Mouse (Mus musculus): ENCODE data around the gene Fau. TPM values are rescaled to one million over a fixed set of nuclear protein-coding genes. Genes with fewer than 3 reads are reported as not detected.
A peak's percentile ranks its signal among the peaks of the same experiment; 100 is the strongest.
"Not testable (repeated sequence)": the region's sequence is repeated elsewhere in the genome, so short reads cannot be mapped to it uniquely, and the experiment has no call there.

Gene Fau
- 100 to 1,000 TPM; 317 to 352 TPM for total RNA-seq (2021)
- long read RNA-seq, experiment 1, transcript Fau-202 (5 exons, 613 nt), result major isoform, 191 of 248 reads
- long read RNA-seq, experiment 1, transcript Fau-201 (5 exons, 508 nt), result minor isoform, 46 of 248 reads
- long read RNA-seq, experiment 1, partial matches to known transcripts, result 6 of 248 reads
- long read RNA-seq, experiment 1, other reads (novel, unspliced or antisense), result 3 of 248 reads
- long read RNA-seq, experiment 2, transcript Fau-201 (5 exons, 508 nt), result minor isoform, 23 of 161 reads
- long read RNA-seq, experiment 2, transcript Fau-202 (5 exons, 613 nt), result major isoform, 133 of 161 reads
- long read RNA-seq, experiment 2, partial matches to known transcripts, result 3 of 161 reads
- long read RNA-seq, experiment 2, other reads (novel, unspliced or antisense), result 0 of 161 reads

DNA sequence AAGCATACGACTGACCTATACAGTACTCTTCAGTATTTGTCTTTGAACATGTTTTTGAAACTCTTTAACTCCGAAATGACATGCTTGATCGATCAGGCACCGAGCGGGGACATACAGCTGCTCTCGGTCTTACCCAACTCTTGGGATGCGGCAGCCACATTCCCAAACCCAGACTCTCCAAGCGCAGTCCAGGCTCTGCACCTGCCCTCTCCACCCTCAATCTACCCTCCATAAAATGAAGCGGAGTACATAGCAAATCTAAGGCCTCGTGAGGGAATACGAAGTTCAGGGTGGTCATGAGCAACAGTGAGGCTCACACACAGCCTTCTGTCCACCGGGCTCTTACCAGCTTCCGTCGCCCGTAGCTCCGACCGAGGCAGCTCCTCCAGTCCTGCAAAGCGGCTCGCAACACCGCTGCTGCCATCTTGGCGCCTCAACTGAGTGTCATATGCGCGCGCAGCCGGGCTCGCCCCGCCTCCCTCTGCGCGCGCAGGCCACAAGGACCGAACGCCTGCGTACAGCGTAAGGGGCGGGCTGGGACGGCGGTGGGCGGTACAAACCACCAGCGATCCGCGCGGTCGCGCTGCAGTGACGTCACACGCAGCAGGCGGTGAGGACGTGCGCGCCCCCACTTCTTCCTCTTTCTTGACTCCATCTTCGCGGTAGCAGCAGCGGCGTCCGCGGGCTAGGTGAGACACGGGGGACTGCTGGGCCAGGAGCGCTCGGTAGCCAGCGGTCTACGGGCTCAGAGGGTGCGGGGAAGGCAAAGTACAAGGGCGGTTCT lies at the start of gene Fau, which contains the start of gene Mrpl49:
Gene Fau, plus strand, starts transcription at position 532 of the 784 bp plus-strand sequence.
Gene Mrpl49, minus strand, starts transcription at position 473 of the 784 bp plus-strand sequence.
- DNase-seq, result peak; percentile 98

DNA sequence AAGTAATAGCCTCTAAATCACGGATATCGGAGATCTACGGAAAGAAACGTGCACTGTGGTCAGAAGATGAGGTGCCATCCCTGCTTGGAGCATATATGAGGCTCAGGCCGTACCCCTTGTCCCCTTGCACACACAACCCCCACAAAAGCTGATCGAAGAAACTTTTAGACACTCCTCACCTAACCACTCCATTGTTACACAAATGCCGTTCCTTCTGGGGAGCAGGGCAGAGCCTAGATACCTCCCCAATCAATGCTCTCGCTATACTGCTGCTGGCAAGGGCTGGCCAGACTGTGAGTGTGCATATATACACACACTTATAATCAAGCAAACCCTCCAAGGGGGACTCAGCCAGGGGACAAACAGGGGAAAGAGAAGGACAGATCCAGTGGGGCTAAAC lies 48.5 kb upstream of the Fau start:
- DNase-seq, result no peak

DNA sequence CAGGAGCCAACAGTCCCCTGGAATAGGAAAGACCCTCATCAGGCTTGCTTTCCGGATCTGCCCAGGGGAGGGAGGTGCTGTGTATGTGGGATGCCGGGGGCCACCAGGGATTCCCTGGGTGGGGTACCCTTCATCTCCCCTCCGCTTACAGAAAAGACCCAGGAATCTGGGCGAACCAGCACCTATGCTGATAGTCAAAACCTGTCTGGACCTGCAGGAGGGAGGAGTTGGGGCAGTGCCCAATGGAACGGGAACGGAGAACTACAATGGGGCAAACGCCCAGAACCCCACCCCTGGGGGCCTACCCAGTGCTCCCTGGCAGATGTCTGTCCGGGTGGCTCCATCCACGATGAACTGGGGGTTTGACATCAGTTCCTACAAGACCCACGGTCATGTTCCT lies 44.0 kb upstream of the Fau start:
- DNase-seq, result no peak

DNA sequence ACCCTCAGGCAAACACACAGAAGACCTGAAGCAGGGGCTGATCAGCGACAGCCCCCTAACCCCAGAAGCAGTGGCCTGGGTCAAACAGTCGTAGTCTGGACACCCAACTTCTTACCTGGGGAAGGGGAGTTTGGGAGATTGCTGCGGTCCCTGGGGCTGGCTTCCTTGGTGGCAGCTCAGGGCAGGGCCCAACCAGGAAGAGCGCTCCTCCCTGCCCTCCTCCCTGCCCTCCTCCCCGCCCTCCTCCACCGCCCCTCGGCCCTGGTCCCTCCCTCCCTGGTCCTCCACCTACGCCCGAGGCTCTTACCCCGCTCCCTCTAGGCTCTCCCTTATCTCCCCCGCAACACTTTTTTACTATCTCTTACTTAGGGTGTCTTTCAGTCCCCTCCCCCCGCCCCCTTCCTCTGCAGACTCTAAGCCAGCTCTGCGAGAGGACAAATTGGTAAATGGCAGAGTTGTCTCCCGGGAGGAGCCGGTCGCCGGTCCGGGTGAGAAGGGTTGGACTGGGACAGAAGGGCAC lies 42.6 kb upstream of the Fau start:
- peak; percentile 66 for DNase-seq

DNA sequence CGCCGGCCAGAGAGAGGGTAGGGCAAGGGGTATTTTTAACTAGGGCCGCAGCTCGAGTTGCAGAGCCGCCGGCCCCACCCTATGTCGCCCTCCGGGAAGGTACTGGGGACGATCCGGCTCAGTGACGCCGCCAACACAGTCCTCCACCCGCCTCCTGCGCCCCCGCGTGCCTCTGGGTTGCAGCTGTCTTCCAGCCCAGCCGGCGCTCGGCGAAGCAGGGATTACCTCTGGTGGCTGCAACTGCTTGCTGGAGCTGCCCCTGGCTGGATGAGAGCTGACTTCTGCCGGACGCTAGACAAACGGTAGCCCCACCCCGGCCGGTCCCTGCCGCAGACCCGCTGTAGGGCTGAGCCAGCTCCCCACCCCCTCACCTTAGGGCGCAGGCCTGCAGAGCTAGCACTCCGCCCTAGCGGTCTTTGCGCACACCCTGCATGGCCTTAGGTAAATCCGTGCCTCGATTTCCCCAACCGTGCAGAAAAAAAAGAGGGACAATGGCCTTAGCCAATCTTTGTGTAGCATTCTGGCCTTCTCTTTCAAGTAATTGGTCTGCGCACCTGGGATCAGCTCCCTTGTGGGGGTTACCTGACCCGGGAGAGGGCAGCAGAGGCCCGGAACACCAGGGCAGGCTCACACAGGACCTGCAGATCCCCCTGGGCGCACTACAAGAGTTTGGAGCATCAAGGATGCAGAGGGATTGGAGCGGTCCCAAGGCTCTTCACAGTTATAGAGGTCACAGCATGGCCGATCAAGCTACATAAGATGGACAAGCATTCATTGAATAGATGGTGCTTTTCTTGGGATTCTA lies 41.9 kb upstream of the Fau start, which contains the start of gene Capn1:
Gene Capn1, minus strand, starts transcription at position 387 of the 805 bp plus-strand sequence.
- peak; percentile 88 for DNase-seq

DNA sequence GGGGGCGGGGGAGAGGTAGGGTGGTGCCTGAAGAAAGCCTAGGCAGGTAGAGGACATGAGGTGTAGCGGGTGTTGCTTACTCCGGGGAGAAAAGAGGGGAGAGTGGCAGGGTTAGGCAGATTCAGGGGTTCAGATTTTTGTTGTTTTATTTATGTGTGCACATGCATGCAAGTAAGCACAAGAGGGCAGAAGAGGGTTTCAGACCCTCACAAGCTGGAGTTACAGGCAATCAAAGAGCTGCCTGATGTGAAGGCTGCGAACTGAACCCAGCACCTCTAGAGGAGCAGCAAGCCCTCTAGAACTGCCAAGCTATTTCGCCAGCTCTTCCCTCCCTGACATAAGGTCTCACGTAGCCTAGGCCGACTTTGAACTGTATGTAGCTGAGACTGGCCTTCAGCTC lies 41.1 kb upstream of the Fau start:
- DNase-seq, result no peak

DNA sequence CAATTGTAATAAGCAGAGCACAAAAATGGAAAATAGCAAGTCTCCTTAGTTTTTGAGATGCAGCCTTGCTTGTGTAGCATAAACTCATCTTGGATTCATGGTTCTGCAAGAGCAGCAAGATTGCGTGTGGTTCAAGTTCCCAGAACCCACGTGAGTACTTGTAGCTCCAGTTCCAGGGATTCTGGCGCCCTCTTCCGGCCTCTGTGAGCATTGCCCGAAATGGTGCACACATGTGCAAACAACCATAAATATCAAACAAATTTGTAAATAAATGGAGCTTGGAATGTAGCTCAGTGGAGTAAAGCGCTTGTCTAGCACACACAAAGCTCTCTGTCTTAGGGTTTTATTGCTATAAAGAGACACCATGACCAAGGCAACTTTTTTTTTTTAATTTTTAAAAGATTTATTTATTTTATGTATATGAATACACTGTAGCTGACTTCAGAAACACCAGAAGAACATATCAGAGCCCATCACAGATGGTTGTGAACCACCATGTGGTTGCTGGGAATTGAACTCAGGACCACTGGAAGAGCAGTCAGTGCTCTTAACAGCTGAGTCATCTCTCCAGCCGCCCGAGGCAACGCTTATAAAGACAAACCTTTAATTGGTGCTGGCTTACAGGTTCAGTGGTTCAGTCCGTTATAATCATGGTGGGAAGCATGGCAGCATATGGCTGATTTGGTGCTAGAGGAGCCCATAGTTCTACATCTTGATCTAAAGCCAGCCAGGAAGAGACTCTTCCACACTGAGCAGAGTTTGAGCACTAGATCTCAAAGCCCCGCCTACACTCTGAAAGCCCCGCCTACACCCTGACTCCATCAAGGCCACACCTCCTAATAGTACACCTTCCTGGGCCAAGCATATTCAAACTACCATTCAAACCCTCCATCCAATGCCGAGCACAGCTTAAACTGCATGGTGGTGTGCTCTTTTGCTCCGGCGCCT lies 39.2 kb upstream of the Fau start:
- DNase-seq, result peak; percentile 72

DNA sequence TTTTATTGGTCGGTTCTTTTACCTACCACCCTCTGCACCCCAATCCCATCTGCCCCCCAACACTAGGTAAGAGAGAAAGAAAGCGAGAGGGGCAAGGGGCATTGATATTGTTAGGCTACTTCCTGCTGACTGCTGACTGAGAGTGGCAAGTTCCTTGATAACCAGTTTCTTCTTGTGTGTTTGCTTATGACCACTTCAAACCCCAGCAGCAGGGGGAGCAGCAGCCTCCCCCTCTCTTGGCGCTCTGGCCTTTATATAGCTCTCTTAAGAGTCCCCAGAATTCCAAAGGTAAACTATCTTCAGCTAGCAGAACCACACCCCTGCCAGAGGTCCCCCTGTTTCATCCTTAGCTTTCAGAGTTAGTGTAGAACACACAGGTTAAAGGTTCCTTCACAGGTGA lies 37.4 kb upstream of the Fau start:
- DNase-seq, result no peak

DNA sequence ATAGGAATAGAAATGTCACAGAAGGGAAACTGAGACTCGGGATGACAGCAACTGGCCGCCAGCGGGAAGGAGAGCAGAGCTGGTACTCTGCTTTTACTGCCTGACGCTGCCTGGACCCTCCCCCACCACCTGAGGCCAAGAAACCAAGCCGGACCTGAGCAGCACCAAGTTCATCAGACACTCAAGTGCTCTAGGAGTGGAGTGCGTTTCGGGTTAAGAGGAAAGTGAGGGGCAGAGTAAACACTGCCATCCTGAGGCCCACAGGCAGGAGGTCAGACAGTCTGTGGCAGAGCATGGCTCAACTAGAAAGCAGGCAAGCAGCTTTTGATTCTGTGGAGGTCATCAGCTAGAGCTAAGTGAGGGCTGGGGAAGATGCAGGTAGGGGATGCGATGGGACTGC lies 34.6 kb upstream of the Fau start:
- DNase-seq, result no peak

DNA sequence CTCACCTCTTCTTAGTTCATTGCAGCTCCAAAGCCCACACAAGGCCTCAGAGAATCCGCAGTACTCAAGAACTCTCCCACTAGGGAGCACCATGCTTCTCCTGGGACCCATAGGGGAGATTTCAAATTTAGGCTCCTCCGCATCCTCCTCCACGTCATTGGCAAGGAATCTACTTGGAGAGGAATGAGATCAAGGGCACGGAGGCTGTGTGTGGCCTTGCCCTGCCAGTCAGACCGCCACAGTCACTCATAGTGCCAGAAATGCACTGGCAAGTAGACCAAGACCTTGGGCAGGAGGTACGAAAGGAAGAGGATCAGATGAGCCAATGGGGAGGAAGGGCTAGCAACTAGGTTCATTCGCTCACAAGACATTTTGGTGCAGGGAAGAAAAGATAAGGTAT lies 33.7 kb upstream of the Fau start:
- no peak for DNase-seq

DNA sequence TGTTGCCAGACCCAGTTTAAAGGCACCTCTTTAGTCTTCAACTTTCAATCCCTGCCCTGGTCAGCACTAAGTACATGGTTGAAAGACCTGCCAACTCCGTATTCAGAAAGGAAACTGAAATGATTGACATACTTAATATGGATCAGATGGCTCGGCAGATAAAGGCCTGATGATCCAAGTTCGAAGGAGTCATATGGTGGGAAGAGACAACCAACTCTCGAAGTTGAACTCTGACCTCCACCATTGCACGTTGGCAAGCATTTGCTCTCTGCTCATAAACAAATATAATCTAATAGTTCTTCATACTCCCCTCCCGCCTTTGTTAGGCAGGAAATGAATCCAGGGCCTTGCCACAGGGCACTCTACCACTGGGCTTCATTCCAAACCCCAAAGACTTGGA lies 28.7 kb upstream of the Fau start:
- DNase-seq, result no peak

DNA sequence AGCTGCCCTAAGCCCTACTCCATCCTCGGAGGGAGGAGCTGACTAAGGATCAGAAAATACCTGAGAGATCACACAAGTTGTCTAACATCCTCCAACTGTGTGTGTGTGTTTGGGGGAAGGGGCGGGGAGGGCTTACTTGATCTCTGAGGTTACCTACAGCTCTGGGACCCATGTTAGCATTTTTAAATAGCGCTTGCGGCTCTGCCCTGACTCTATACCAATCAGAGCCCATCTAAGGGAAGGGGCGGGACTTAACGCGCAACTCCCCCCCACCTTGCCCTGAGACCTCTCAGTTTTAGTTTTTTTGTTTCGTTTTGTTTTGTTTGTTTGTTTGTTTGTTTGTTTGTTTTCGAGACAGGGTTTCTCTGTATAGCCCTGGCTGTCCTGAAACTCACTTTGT lies 28.2 kb upstream of the Fau start:
- DNase-seq, result no peak

DNA sequence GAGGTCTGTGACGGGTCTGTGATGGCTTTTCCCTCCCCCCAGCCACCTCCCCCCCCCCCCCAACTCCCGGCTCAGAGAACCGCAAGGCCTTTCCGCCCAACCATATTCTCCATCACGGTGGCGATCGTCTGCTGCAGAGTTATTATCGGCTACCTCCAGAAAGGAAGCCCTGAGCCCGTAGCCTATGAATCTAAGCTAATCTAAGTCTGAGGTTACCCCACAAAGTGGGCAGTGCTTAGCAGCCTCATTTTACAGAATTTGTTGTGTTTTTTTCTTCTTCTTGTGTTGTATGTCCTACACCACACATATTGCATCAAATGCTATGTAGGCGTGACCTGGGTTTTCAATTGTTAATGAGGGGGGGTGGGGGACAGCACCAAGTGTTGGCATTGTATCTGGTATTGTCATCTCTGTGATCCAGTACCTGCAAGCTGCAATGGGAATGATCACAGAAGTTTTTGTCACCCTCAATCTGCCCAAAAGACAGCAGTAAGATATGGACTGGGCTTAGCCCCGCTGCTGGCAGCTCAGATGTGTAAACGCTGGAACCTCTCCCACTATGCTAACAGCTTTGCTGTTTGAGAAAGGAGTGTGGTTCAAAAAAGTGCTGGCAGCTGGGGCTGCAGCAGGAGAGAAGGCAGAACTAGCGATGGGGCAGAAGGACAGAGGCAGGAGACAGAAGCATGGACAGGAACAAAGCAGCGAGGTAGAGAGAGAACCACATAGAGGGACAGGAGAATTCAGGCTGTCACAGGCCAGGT lies 26.9 kb upstream of the Fau start:
- DNase-seq, result no peak

DNA sequence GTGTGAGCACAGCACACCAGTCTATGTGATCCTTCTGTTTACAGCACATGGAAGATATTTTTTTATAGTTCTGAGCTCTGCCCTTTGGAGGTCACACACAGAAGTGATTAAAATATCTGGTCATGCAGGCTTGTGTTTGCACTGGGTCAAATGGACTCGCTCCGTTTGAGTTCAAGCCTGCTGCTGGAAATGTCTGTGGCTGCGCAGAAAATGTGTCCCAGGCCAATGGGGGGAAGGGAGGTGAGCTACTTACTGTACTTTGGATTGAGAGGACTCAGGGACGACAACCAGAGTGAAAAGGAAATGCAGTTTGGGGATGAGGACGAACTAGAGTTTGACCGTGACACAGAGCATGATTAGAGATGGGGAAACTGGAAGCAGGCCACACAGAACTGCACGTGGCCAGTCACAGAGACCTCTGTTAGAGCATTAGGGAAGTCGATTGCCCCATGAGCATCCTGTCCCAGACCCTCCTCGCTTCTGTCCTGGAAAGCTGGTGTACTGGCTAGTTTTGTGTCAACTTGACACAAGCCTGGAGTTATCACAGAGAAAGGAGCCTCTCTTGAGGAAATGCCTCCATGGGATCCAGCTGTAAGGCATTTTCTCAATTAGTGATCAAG lies 21.6 kb upstream of the Fau start:
- no peak for DNase-seq

DNA sequence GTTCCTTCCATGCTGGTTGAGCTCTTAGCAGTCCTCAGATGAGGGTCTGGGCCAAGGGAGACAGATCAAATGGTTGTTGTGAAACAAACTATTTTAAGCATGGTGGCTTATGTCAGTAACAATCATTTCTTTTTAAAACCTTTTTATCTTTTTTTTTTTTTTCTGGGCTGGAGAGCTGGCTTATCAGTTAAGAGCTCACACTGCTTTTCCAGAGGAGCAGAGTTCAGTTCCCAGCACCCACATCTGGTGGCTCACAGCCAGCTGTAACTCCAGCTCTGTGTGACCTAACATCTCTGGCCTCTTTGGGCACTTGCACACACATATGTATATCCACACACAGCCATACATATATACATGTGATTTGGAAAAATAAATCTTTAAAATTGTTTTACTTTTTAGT lies 19.9 kb upstream of the Fau start:
- DNase-seq, result no peak

DNA sequence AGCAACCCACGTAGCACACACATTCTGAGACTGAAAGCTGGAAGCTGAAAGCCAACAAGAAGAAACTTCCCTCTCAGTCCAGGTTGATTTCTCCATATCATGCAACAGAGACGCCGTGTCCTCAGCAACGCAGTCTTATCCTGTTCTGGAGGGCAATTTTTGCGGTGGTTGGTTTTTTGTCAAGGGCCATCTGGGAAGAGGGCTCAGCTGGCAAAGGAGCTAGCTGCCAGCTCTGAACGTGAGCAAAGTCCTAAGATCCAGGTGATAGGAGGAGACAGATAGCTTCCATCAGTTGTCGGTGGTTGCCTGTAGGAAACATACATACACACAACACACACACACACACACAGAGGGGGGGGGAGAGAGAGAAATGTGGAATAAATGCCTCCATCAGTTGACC lies 19.3 kb upstream of the Fau start:
- DNase-seq, result no peak

DNA sequence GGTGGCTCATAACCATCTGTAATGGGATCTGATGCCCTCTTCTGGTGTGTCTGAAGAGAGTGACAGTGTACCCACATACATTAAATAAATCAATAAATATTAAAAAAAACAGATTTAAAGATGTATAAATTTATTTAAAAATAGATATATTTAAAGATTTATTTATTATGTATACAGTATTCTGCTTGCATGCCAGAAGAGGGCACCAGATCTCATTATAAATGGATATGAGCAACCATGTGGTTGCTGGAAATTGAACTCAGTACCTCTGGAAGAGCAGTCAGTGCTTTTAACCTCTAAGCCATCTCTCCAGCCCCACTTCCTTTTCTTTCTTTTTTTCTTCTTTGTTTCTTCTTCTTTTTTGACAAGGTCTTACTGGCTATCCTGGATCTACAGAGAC lies 17.6 kb upstream of the Fau start:
- DNase-seq, result no peak

DNA sequence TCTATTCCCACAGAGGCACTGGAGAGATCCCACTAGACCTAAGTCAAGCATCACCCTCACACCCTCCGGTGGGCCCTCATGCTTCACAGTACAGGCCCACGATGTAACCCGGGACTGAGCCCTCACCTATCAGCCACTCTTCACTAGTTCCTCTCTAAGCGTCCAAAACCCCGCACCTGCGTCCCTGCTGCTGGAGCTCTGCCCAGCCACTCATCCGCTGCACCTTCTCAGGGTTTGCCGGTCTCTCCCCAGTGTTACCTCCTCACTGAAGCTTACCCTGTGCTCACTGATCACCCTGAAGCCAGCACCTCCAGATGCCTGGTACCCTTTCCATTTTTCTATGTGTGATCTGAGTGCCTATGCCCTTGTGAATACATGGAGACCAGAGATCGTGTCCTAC lies 15.4 kb upstream of the Fau start:
- no peak for DNase-seq

DNA sequence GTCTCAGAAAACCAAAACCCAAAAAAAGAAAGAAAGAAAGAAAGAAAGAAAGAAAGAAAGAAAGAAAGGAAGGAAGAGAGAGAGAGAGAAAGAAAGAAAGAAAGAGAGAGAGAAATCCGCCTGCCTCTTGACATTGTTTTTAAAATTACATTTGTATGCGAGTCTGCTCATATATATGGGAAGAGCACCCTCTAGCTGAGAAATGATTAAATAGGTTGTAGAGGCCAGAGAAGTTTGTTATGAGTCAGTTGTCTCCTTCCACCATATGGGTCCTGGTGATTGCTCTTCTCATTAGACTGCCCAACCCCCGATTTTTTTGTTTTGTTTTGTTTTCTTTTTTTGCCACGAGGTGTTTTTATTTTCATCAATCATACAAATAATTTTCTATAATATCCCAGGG lies 13.5 kb upstream of the Fau start:
- DNase-seq, result not testable (repeated sequence)

All from gastrocnemius, postnatal 25 days (tissue).